Mouse (Mus musculus) kidney, embryonic 16.5 days (tissue): ENCODE measurements at regions not wholly inside any gene's neighbourhood (a gene's known extent, or its start where the extent isn't known, plus 50 kb on each side); places are given as distances from the start of the nearest gene placed in this dataset.
A peak's percentile ranks its signal among the peaks of the same experiment; 100 is the strongest.

ENCODE experiments used
- ATAC-seq: fragments of 200-750 bp; cut with Nextera tagmentation; 2 replicates; pipeline ENCODE4 v1.8.0; 2017; ENCODE audit warnings: moderate TSS enrichment; ENCODE audit not compliant: low FRiP score, low TSS enrichment
- H3K27ac ChIP-seq: fragments of 300-500 bp; sonication (generic); 2 replicates; pipeline ENCODE4 v1.5.1; 2014; ENCODE audit warnings: low read length
- H3K27me3 ChIP-seq: fragments of 300-500 bp; sonication (generic); 2 replicates; pipeline ENCODE4 v1.6.1; 2014; ENCODE audit warnings: low read length, control low read depth, mixed read lengths; ENCODE audit not compliant: insufficient read depth
- H3K36me3 ChIP-seq: fragments of 300-500 bp; sonication (generic); 2 replicates; pipeline ENCODE4 v1.6.1; 2014; ENCODE audit warnings: low read length, control low read depth, mixed read lengths; ENCODE audit not compliant: insufficient read depth
- H3K4me1 ChIP-seq: fragments of 300-500 bp; sonication (generic); 2 replicates; pipeline ENCODE4 v1.6.1; 2014; ENCODE audit warnings: low read length, control low read depth, mixed read lengths; ENCODE audit not compliant: insufficient read depth
- H3K4me2 ChIP-seq: fragments of 300-500 bp; sonication (generic); replicated peaks from 2 replicates; pipeline ENCODE4 v1.6.1; 2014; ENCODE audit warnings: low read depth, low read length
- H3K4me3 ChIP-seq: fragments of 300-500 bp; sonication (generic); 2 replicates; pipeline ENCODE4 v1.5.1; 2014; ENCODE audit warnings: mild to moderate bottlenecking, low read length
- H3K9ac ChIP-seq: fragments of 300-500 bp; sonication (generic); replicated peaks from 2 replicates; pipeline ENCODE4 v1.6.1; 2014; ENCODE audit warnings: low read length
- H3K9me3 ChIP-seq: fragments of 300-500 bp; sonication (generic); 2 replicates; pipeline ENCODE4 v1.6.1; 2016; ENCODE audit warnings: low read length, control low read depth
- WGBS: fragments of 180-500 bp; shearing (Covaris S2); extraction: QIAGEN DNeasy Blood & Tissue Kit; methylation state at CpG from one replicate; pipeline ENCODE4 v1.1.7; 2014; 5-methylcytosine and 5-hydroxymethylcytosine counted together

GRCm38 (mm10) chr2:79158450-79159055, 96.7 kb upstream of the Itga4 start:
- WGBS = 80% methylated on average over 3 of the region's 3 CpGs
- no peak for ATAC-seq
- Histone ChIP-seq H3K9me3 (peaks cover 4% of the 10 kb centered on the region; the same call in 1 of the 2 replicates), H3K4me2 (no peak overlapping the region), H3K27me3 (no peaks in the 10 kb centered on the region), H3K36me3 (no peaks in the 10 kb centered on the region), H3K9ac (no peak overlapping the region), H3K27ac (no peak overlapping the region), H3K4me3 (no peak overlapping the region), H3K4me1 (no peaks in the 10 kb centered on the region)

- ATAC-seq = no peak
- Histone ChIP-seq H3K4me2 (no peak overlapping the region), H3K4me1 (no peaks in the 10 kb centered on the region), H3K27ac (no peak overlapping the region), H3K36me3 (no peaks in the 10 kb centered on the region), H3K9ac (no peak overlapping the region), H3K27me3 (no peaks in the 10 kb centered on the region), H3K4me3 (no peak overlapping the region), H3K9me3 (peaks cover 4% of the 10 kb centered on the region; the same call in 1 of the 2 replicates)
- 81% methylated on average over 5 of the region's 5 CpGs for WGBS
These were observed 95.9 kb upstream of the Itga4 start for GRCm38 (mm10) chr2:79159336-79159735.

- 56% methylated on average over 7 of the region's 7 CpGs for WGBS
- no peaks in the 10 kb centered on the region for H3K27me3 ChIP-seq
- no peak overlapping the region for H3K9ac ChIP-seq
- H3K4me1 ChIP-seq = no peaks in the 10 kb centered on the region
- no peak for ATAC-seq
- no peaks in the 10 kb centered on the region for H3K9me3 ChIP-seq
- no peak overlapping the region for H3K4me2 ChIP-seq
- H3K4me3 ChIP-seq = no peak overlapping the region
- no peaks in the 10 kb centered on the region for H3K36me3 ChIP-seq
- H3K27ac ChIP-seq = no peak overlapping the region
These were observed 82.0 kb upstream of the Itga4 start for GRCm38 (mm10) chr2:79172967-79173919.

- Histone ChIP-seq H3K9me3 (no peaks in the 10 kb centered on the region), H3K36me3 (no peaks in the 10 kb centered on the region), H3K27me3 (no peaks in the 10 kb centered on the region), H3K9ac (no peak overlapping the region), H3K4me1 (no peaks in the 10 kb centered on the region), H3K27ac (no peak overlapping the region), H3K4me3 (no peak overlapping the region), H3K4me2 (no peak overlapping the region)
- ATAC-seq = no peak
- WGBS = 90% methylated on average over 4 of the region's 4 CpGs
These were observed 80.9 kb upstream of the Itga4 start for GRCm38 (mm10) chr2:79174282-79174681.

- 58% methylated on average over 7 of the region's 7 CpGs for WGBS
- H3K4me3 ChIP-seq = no peak overlapping the region
- H3K9ac ChIP-seq = no peak overlapping the region
- peaks cover 6% of the 10 kb centered on the region; the same call in 1 of the 2 replicates for H3K4me1 ChIP-seq
- no peak overlapping the region for H3K4me2 ChIP-seq
- H3K36me3 ChIP-seq = no peaks in the 10 kb centered on the region
- ATAC-seq = no peak
- H3K27me3 ChIP-seq = no peaks in the 10 kb centered on the region
- H3K9me3 ChIP-seq = no peaks in the 10 kb centered on the region
- no peak overlapping the region for H3K27ac ChIP-seq
These were observed 74.4 kb upstream of the Itga4 start for GRCm38 (mm10) chr2:79180782-79181181.

- no peak overlapping the region for H3K4me3 ChIP-seq
- H3K36me3 ChIP-seq = no peaks in the 10 kb centered on the region
- WGBS = 75% methylated on average over 7 of the region's 7 CpGs
- no peak overlapping the region for H3K27ac ChIP-seq
- H3K9me3 ChIP-seq = no peaks in the 10 kb centered on the region
- H3K4me2 ChIP-seq = no peak overlapping the region
- H3K9ac ChIP-seq = no peak overlapping the region
- H3K4me1 ChIP-seq = peaks cover 6% of the 10 kb centered on the region; the same call in 1 of the 2 replicates
- H3K27me3 ChIP-seq = no peaks in the 10 kb centered on the region
- no peak for ATAC-seq
These were observed 72.1 kb upstream of the Itga4 start for GRCm38 (mm10) chr2:79183034-79183630.

DNA sequence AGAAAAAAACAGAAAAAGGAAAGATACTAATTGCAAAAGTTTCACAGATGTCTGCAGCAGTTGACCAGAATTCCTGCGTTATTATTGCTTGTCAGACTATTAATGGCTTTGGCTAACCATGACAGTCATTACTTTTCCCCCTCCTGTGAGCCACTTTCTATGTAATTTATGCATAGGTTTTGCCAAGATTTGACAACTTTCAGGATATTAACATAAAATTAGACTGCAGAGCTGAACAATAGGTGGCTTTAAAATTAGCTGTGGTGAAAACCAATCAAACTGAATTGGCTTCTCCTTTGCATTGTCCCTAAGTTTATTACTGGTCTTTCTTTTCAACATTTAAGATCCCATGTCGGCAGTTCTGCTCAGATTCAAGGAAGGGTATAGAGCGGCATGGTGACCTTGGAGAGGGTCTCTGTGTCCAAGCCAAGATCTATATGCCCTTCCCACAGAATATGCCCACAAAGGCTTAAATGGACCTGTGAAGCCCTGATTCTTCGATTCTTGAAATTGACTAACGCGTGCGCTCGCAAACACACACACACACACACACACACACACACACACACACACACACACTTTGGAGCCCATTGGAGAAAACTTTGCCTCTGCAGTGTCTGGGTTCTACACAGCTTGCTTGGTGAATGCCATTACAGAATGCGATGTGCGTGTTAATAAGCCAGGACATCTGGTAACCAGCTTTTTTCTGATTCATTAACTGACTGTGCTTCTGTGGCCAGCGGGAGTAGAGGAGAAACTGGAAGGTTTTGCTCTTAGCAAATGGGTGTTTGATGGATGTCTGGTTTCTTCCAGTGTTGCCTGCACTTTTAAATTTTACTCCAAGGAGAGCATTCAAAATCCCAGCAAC, 69.8 kb upstream of the Itga4 start:
- ATAC-seq = no peak
- WGBS = 79% methylated on average over 11 of the region's 11 CpGs
- Histone ChIP-seq H3K36me3 (no peaks in the 10 kb centered on the region), H3K27ac (no peak overlapping the region), H3K9me3 (no peaks in the 10 kb centered on the region), H3K9ac (no peak overlapping the region), H3K27me3 (no peaks in the 10 kb centered on the region), H3K4me3 (no peak overlapping the region), H3K4me2 (no peak overlapping the region), H3K4me1 (peaks cover 6% of the 10 kb centered on the region; the same call in 1 of the 2 replicates)

DNA sequence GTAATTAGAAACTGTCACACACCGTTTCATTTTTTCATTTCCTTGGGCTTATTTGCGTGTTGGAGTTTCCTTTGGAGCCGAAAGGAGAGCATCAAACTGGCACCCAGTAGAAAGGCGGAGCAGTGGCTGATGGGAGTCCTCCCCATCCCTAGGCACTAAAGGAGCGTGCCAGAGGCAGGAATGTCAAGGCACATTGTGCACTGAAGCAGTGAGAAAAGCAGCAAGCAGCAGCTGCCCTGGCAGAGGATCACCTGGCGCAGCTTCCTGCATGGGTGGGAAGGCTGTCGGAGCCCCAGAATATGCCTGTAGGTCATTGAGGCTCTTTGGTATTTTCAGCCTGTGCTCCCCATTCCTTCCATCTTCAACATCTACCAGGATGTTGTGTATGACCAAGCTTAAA, 68.3 kb upstream of the Itga4 start:
- no peak overlapping the region for H3K4me2 ChIP-seq
- no peaks in the 10 kb centered on the region for H3K9me3 ChIP-seq
- H3K4me1 ChIP-seq = peaks cover 6% of the 10 kb centered on the region; the same call in 1 of the 2 replicates
- 67% methylated on average over 7 of the region's 7 CpGs for WGBS
- H3K27me3 ChIP-seq = no peaks in the 10 kb centered on the region
- no peaks in the 10 kb centered on the region for H3K36me3 ChIP-seq
- no peak overlapping the region for H3K27ac ChIP-seq
- no peak overlapping the region for H3K9ac ChIP-seq
- ATAC-seq = peak; percentile 69; the same call in 1 of the 2 replicates
- H3K4me3 ChIP-seq = no peak overlapping the region

GRCm38 (mm10) chr2:79188511-79189193, 66.6 kb upstream of the Itga4 start:
- Histone ChIP-seq H3K27me3 (no peaks in the 10 kb centered on the region), H3K9me3 (no peaks in the 10 kb centered on the region), H3K27ac (no peak overlapping the region), H3K36me3 (no peaks in the 10 kb centered on the region), H3K9ac (no peak overlapping the region), H3K4me3 (no peak overlapping the region), H3K4me2 (no peak overlapping the region), H3K4me1 (peaks cover 6% of the 10 kb centered on the region; the same call in 1 of the 2 replicates)
- WGBS = 94% methylated on average over 6 of the region's 6 CpGs
- ATAC-seq = no peak
